ENCODE assay signal across 8 mouse cellular contexts in genomic region chr7:31002650-31003049, GRCm38 (mm10). TPM values are rescaled to one million over a fixed set of nuclear protein-coding genes. Genes with fewer than 3 reads are reported as not detected.
DNase-seq lines count a peak whose midpoint lies in the region; ATAC-seq and TF ChIP-seq lines count a peak whose summit lies in the region.

No protein-coding gene starts in this region.

- peak; percentile 13 for DNase-seq in A20 (ENCODE audit: low read depth, low spot score)
- DNase-seq in kidney, postnatal 4 days, result peak; percentile 7 to 19
- DNase-seq in left cerebral cortex, adult 11 months (ENCODE audit: low spot score), result no peak
- DNase-seq in cerebellum, postnatal 4 days (ENCODE audit: low spot score in 2 of 2), result no peak
- no peak for DNase-seq in testis, postnatal 14 days (ENCODE audit: low spot score)

- peaks cover 13% of the 10 kb centered on the region for H3K4me1 ChIP-seq in bone marrow, adult 2 months (ENCODE audit: control insufficient read depth, insufficient read depth, low read length)
- H3K4me1 ChIP-seq in forebrain, embryonic 12.5 days, result no peaks in the 10 kb centered on the region; the same call in 1 of the 2 replicates

- H3K9ac ChIP-seq in forebrain, embryonic 12.5 days, result no peak overlapping the region

- peak overlapping the region; percentile 18 for H3K4me3 ChIP-seq in bone marrow, adult 2 months (replicated peaks; ENCODE audit: control insufficient read depth, low read depth, low read length)
- no peak overlapping the region for H3K4me3 ChIP-seq in forebrain, embryonic 12.5 days (replicated peaks)

- H3K27me3 ChIP-seq in forebrain, embryonic 12.5 days, result no peaks in the 10 kb centered on the region

- no peaks in the 10 kb centered on the region for H3K9me3 ChIP-seq in forebrain, embryonic 12.5 days

- TF ChIP-seq POLR2A in bone marrow, adult 2 months (IDR thresholded peaks at IDR 0.05; ENCODE audit: borderline replicate concordance, control insufficient read depth, low read depth, low read length), result no peak

- WGBS in bone marrow, adult 2 months, result 2% methylated on average over 8 of the region's 8 CpGs
- 81% methylated on average over 8 of the region's 8 CpGs for WGBS in forebrain, embryonic 12.5 days

- H3K4me2 ChIP-seq in forebrain, embryonic 12.5 days, result no peak overlapping the region

- peak; percentile 89 for ATAC-seq in monocyte, adult 5-6 weeks (replicated peaks; ENCODE audit: insufficient number of reproducible peaks, low FRiP score, low TSS enrichment, poor library complexity, severe bottlenecking)
- no peak for ATAC-seq in forebrain, embryonic 12.5 days (ENCODE audit: low FRiP score)

- no peak for TF ChIP-seq CTCF in bone marrow, adult 2 months (IDR thresholded peaks at IDR 0.05; ENCODE audit: control insufficient read depth, insufficient read depth, low read length)

- no peaks in the 10 kb centered on the region for H3K36me3 ChIP-seq in forebrain, embryonic 12.5 days (replicated peaks)

- H3K27ac ChIP-seq in bone marrow, adult 2 months (ENCODE audit: control insufficient read depth, insufficient read depth, low read depth, low read length, poor library complexity), result peak overlapping the region; percentile 91
- H3K27ac ChIP-seq in forebrain, embryonic 12.5 days, result no peak overlapping the region

RNA-seq across cellular contexts. Expression of gene Fam187b, which starts 29.1 kb away (rescaled TPM):
- 0.75 TPM in 1 of 2 replicates, not detected in the other for polyA plus RNA-seq in bone marrow, adult 2 months (2011; ENCODE audit: insufficient read depth, insufficient read length, low replicate concordance, missing spikeins)
- total RNA-seq in monocyte, adult 5-6 weeks (2017), result 1.3 TPM in 1 of 3 replicates, not detected in the others
- polyA plus RNA-seq in forebrain, embryonic 12.5 days (2016; fragmentation: Nextera tagmentation; extraction: Ambion mirVana), result 0.82 and 1.2 TPM in 2 replicates

RNA-seq across cellular contexts. Expression of gene Lsr, which starts 29.4 kb away (rescaled TPM):
- 0.81 and 4.2 TPM in 2 replicates for polyA plus RNA-seq in bone marrow, adult 2 months (2011; ENCODE audit: insufficient read depth, insufficient read length, low replicate concordance, missing spikeins)
- 2.2 to 5.1 TPM (median 2.9 TPM) in 3 replicates for total RNA-seq in monocyte, adult 5-6 weeks (2017)
- polyA plus RNA-seq in forebrain, embryonic 12.5 days (2016; fragmentation: Nextera tagmentation; extraction: Ambion mirVana), result 24.1 and 26.4 TPM in 2 replicates

RNA-seq across cellular contexts. Expression of gene Fxyd5, which starts 39.6 kb away (rescaled TPM):
- 85.0 and 239 TPM in 2 replicates for polyA plus RNA-seq in bone marrow, adult 2 months (2011; ENCODE audit: insufficient read depth, insufficient read length, low replicate concordance, missing spikeins)
- 930 to 1,250 TPM (median 1,146 TPM) in 3 replicates for total RNA-seq in monocyte, adult 5-6 weeks (2017)
- polyA plus RNA-seq in forebrain, embryonic 12.5 days (2016; fragmentation: Nextera tagmentation; extraction: Ambion mirVana), result 7.6 and 9.2 TPM in 2 replicates

RNA-seq across cellular contexts. Expression of gene Usf2, which starts 46.0 kb away (rescaled TPM):
- 88.9 and 89.6 TPM in 2 replicates for polyA plus RNA-seq in bone marrow, adult 2 months (2011; ENCODE audit: insufficient read depth, insufficient read length, low replicate concordance, missing spikeins)
- 126 to 170 TPM (median 139 TPM) in 3 replicates for total RNA-seq in monocyte, adult 5-6 weeks (2017)
- 26.4 and 27.3 TPM in 2 replicates for polyA plus RNA-seq in forebrain, embryonic 12.5 days (2016; fragmentation: Nextera tagmentation; extraction: Ambion mirVana)

RNA-seq across cellular contexts. Expression of gene Fxyd7, which starts 48.6 kb away (rescaled TPM):
- not detected in 2 replicates for polyA plus RNA-seq in bone marrow, adult 2 months (2011; ENCODE audit: insufficient read depth, insufficient read length, low replicate concordance, missing spikeins)
- total RNA-seq in monocyte, adult 5-6 weeks (2017), result not detected in 3 replicates
- polyA plus RNA-seq in forebrain, embryonic 12.5 days (2016; fragmentation: Nextera tagmentation; extraction: Ambion mirVana), result 10.5 and 14.3 TPM in 2 replicates

Comparison
In these comparisons a context has a peak if more than half of its experiments do, and no peak if none do; other contexts are left out.
1. DNase-seq: peak in A20 (single experiment) and kidney, postnatal 4 days (2 of 2); none in left cerebral cortex, adult 11 months (single experiment), cerebellum, postnatal 4 days (0 of 2) and testis, postnatal 14 days (single experiment).